Mouse (Mus musculus): ENCODE results near the gene Exoc3l4. TPM values are rescaled to one million over a fixed set of nuclear protein-coding genes. Genes with fewer than 3 reads are reported as not detected.

Gene Exoc3l4
- polyA plus RNA-seq, 1 experiment from 2014 or later, result 10.2 TPM

- H3K36me3 ChIP-seq (ENCODE audit: control insufficient read depth, insufficient read depth, low read length), result no peaks in the 10 kb centered on the region
- H3K27me3 ChIP-seq (replicated peaks; ENCODE audit: control insufficient read depth, insufficient read depth, low read length), result peaks cover 3% of the 10 kb centered on the region; the same call in 1 of the 2 replicates
- H3K9ac ChIP-seq (ENCODE audit: low read length), result no peak overlapping the region
- DNase-seq (ENCODE audit: low spot score), result no peak
- no peak for ATAC-seq (replicated peaks; ENCODE audit: low FRiP score, low TSS enrichment, low read depth)
- H3K4me1 ChIP-seq (replicated peaks; ENCODE audit: control insufficient read depth, insufficient read depth, low read length), result no peaks in the 10 kb centered on the region
- H3K9me3 ChIP-seq (ENCODE audit: control insufficient read depth, low read length), result no peaks in the 10 kb centered on the region
- H3K4me3 ChIP-seq (ENCODE audit: low read depth, low read length), result no peak overlapping the region
- WGBS, result 50% methylated on average over 5 of the region's 5 CpGs
- no peak overlapping the region for H3K4me2 ChIP-seq (ENCODE audit: low read length)
- no peak overlapping the region for H3K27ac ChIP-seq (ENCODE audit: low read depth)
Observed at GRCm38 (mm10) chr12:111396997-111397396, 19.8 kb upstream of the Exoc3l4 start.

- H3K4me1 ChIP-seq (replicated peaks; ENCODE audit: control insufficient read depth, insufficient read depth, low read length), result peaks cover 3% of the 10 kb centered on the region; the same call in 1 of the 2 replicates
- no peak overlapping the region for H3K4me2 ChIP-seq (ENCODE audit: low read length)
- H3K9ac ChIP-seq (ENCODE audit: low read length), result no peak overlapping the region
- peak; percentile 45; the same call in 1 of the 2 replicates for ATAC-seq (replicated peaks; ENCODE audit: low FRiP score, low TSS enrichment, low read depth)
- H3K27ac ChIP-seq (ENCODE audit: low read depth), result no peak overlapping the region
- H3K4me3 ChIP-seq (ENCODE audit: low read depth, low read length), result no peak overlapping the region
- no peaks in the 10 kb centered on the region for H3K36me3 ChIP-seq (ENCODE audit: control insufficient read depth, insufficient read depth, low read length)
- DNase-seq (ENCODE audit: low spot score), result peak; percentile 89
- 19% methylated on average over 15 of the region's 15 CpGs for WGBS
- peaks cover 13% of the 10 kb centered on the region for H3K27me3 ChIP-seq (replicated peaks; ENCODE audit: control insufficient read depth, insufficient read depth, low read length)
- H3K9me3 ChIP-seq (ENCODE audit: control insufficient read depth, low read length), result no peaks in the 10 kb centered on the region
Observed at GRCm38 (mm10) chr12:111401454-111402184, 15.2 kb upstream of the Exoc3l4 start.

GRCm38 (mm10) chr12:111404880-111405279 is 11.9 kb upstream of the Exoc3l4 start:
- DNase-seq (ENCODE audit: low spot score) (no peak), ATAC-seq (replicated peaks; ENCODE audit: low FRiP score, low TSS enrichment, low read depth) (no peak)
- H3K4me2 ChIP-seq (ENCODE audit: low read length), result no peak overlapping the region
- 47% methylated on average over 10 of the region's 10 CpGs for WGBS
- H3K27me3 ChIP-seq (replicated peaks; ENCODE audit: control insufficient read depth, insufficient read depth, low read length), result peaks cover 28% of the 10 kb centered on the region
- H3K9ac ChIP-seq (ENCODE audit: low read length), result no peak overlapping the region
- no peaks in the 10 kb centered on the region for H3K36me3 ChIP-seq (ENCODE audit: control insufficient read depth, insufficient read depth, low read length)
- no peak overlapping the region for H3K27ac ChIP-seq (ENCODE audit: low read depth)
- H3K4me3 ChIP-seq (ENCODE audit: low read depth, low read length), result no peak overlapping the region
- peaks cover 9% of the 10 kb centered on the region; the same call in 1 of the 2 replicates for H3K4me1 ChIP-seq (replicated peaks; ENCODE audit: control insufficient read depth, insufficient read depth, low read length)
- no peaks in the 10 kb centered on the region for H3K9me3 ChIP-seq (ENCODE audit: control insufficient read depth, low read length)

- H3K9ac ChIP-seq (ENCODE audit: low read length), result no peak within 1 kb of the TSS
- ATAC-seq (replicated peaks; ENCODE audit: low FRiP score, low TSS enrichment, low read depth) (no peak), DNase-seq (ENCODE audit: low spot score) (no peak)
- H3K36me3 ChIP-seq (ENCODE audit: control insufficient read depth, insufficient read depth, low read length), result no peaks in the 10 kb centered on the region
- peak within 1 kb of the TSS; percentile 17; the same call in 1 of the 2 replicates for H3K4me3 ChIP-seq (ENCODE audit: low read depth, low read length)
- H3K9me3 ChIP-seq (ENCODE audit: control insufficient read depth, low read length), result no peaks in the 10 kb centered on the region
- peak within 1 kb of the TSS; percentile 42 for H3K4me2 ChIP-seq (ENCODE audit: low read length)
- H3K4me1 ChIP-seq (replicated peaks; ENCODE audit: control insufficient read depth, insufficient read depth, low read length), result peaks cover 9% of the 10 kb centered on the region; the same call in 1 of the 2 replicates
- peaks cover 28% of the 10 kb centered on the region for H3K27me3 ChIP-seq (replicated peaks; ENCODE audit: control insufficient read depth, insufficient read depth, low read length)
- WGBS, result 2% methylated on average over 24 of the region's 24 CpGs
- H3K27ac ChIP-seq (ENCODE audit: low read depth), result no peak within 1 kb of the TSS
Observed at GRCm38 (mm10) chr12:111406622-111407021, 10.2 kb upstream of the Exoc3l4 start, which contains the start of gene Lbhd2. Gene Lbhd2 (plus strand): TSS chr12:111406809.

GRCm38 (mm10) chr12:111409583-111409982 is 7.2 kb upstream of the Exoc3l4 start:
- Histone ChIP-seq H3K27ac (ENCODE audit: low read depth) (no peak overlapping the region), H3K27me3 (replicated peaks; ENCODE audit: control insufficient read depth, insufficient read depth, low read length) (peaks cover 21% of the 10 kb centered on the region), H3K4me1 (replicated peaks; ENCODE audit: control insufficient read depth, insufficient read depth, low read length) (peaks cover 25% of the 10 kb centered on the region), H3K9ac (ENCODE audit: low read length) (no peak overlapping the region), H3K4me2 (ENCODE audit: low read length) (no peak overlapping the region), H3K4me3 (ENCODE audit: low read depth, low read length) (no peak overlapping the region), H3K9me3 (ENCODE audit: control insufficient read depth, low read length) (no peaks in the 10 kb centered on the region), H3K36me3 (ENCODE audit: control insufficient read depth, insufficient read depth, low read length) (no peaks in the 10 kb centered on the region)
- ATAC-seq (replicated peaks; ENCODE audit: low FRiP score, low TSS enrichment, low read depth) (no peak), DNase-seq (ENCODE audit: low spot score) (no peak)
- 32% methylated on average over 5 of the region's 5 CpGs for WGBS

- Histone ChIP-seq H3K4me1 (replicated peaks; ENCODE audit: control insufficient read depth, insufficient read depth, low read length) (peaks cover 20% of the 10 kb centered on the region), H3K36me3 (ENCODE audit: control insufficient read depth, insufficient read depth, low read length) (no peaks in the 10 kb centered on the region), H3K9me3 (ENCODE audit: control insufficient read depth, low read length) (no peaks in the 10 kb centered on the region), H3K4me3 (ENCODE audit: low read depth, low read length) (no peak overlapping the region), H3K9ac (ENCODE audit: low read length) (no peak overlapping the region), H3K27me3 (replicated peaks; ENCODE audit: control insufficient read depth, insufficient read depth, low read length) (peaks cover 13% of the 10 kb centered on the region), H3K4me2 (ENCODE audit: low read length) (no peak overlapping the region), H3K27ac (ENCODE audit: low read depth) (no peak overlapping the region)
- no peak for ATAC-seq (replicated peaks; ENCODE audit: low FRiP score, low TSS enrichment, low read depth)
- 78% methylated on average over 8 of the region's 8 CpGs for WGBS
- DNase-seq (ENCODE audit: low spot score), result no peak
Observed at GRCm38 (mm10) chr12:111411631-111412355, 5.0 kb upstream of the Exoc3l4 start.

- 18% methylated on average over 12 of the region's 12 CpGs for WGBS
- Histone ChIP-seq H3K27me3 (replicated peaks; ENCODE audit: control insufficient read depth, insufficient read depth, low read length) (peaks cover 6% of the 10 kb centered on the region; the same call in 1 of the 2 replicates), H3K27ac (ENCODE audit: low read depth) (peak overlapping the region; percentile 23), H3K9ac (ENCODE audit: low read length) (0 out of 2 replicates have a peak overlapping the region, but pooled peaks have one; percentile 17), H3K4me2 (ENCODE audit: low read length) (peak overlapping the region; percentile 46), H3K9me3 (ENCODE audit: control insufficient read depth, low read length) (no peaks in the 10 kb centered on the region), H3K4me3 (ENCODE audit: low read depth, low read length) (peak overlapping the region; percentile 20), H3K4me1 (replicated peaks; ENCODE audit: control insufficient read depth, insufficient read depth, low read length) (peaks cover 21% of the 10 kb centered on the region), H3K36me3 (ENCODE audit: control insufficient read depth, insufficient read depth, low read length) (no peaks in the 10 kb centered on the region)
- ATAC-seq (replicated peaks; ENCODE audit: low FRiP score, low TSS enrichment, low read depth), result no peak
- no peak for DNase-seq (ENCODE audit: low spot score)
Observed at GRCm38 (mm10) chr12:111412581-111413284, 4.1 kb upstream of the Exoc3l4 start.

GRCm38 (mm10) chr12:111413300-111413699 is 3.5 kb upstream of the Exoc3l4 start:
- peaks cover 25% of the 10 kb centered on the region for H3K4me1 ChIP-seq (replicated peaks; ENCODE audit: control insufficient read depth, insufficient read depth, low read length)
- H3K27me3 ChIP-seq (replicated peaks; ENCODE audit: control insufficient read depth, insufficient read depth, low read length), result peaks cover 6% of the 10 kb centered on the region; the same call in 1 of the 2 replicates
- no peaks in the 10 kb centered on the region for H3K36me3 ChIP-seq (ENCODE audit: control insufficient read depth, insufficient read depth, low read length)
- DNase-seq (ENCODE audit: low spot score) (peak; percentile 95), ATAC-seq (replicated peaks; ENCODE audit: low FRiP score, low TSS enrichment, low read depth) (peak; percentile 80)
- H3K4me2 ChIP-seq (ENCODE audit: low read length), result peak overlapping the region; percentile 46
- 0 out of 2 replicates have a peak overlapping the region, but pooled peaks have one; percentile 17 for H3K9ac ChIP-seq (ENCODE audit: low read length)
- no peaks in the 10 kb centered on the region for H3K9me3 ChIP-seq (ENCODE audit: control insufficient read depth, low read length)
- H3K4me3 ChIP-seq (ENCODE audit: low read depth, low read length), result peak overlapping the region; percentile 20
- under 1% methylated on average over 21 of the region's 21 CpGs for whole genome bisulfite sequencing
- H3K27ac ChIP-seq (ENCODE audit: low read depth), result peak overlapping the region; percentile 23; the same call in 1 of the 2 replicates
